Mouse (Mus musculus): ENCODE results near the gene Rgcc.

Rgcc gene

GRCm38 (mm10) chr14:79290683-79291425 lies 10.6 kb downstream of the Rgcc start:
- ChIA-PET POLR2A (interaction anchor here in 2 of 4 experiments (0.9 to 5.1 kb wide), 7 partner anchors 10 to 181 kb away, joined by 3 to 41 read pairs (median 5); partner anchors contain the start of gene Rgcc (in 2 of the 2)), CTCF (interaction anchor here in 3 of 4 experiments (0.6 to 1.4 kb wide), 5 partner anchors 11 to 318 kb away, joined by 3 to 5 read pairs (median 4); partner anchors contain the start of gene Rgcc (in 1 of the 3))

- ChIA-PET CTCF (interaction anchor here in 2 of 4 experiments (0.8 to 1.6 kb wide), 2 partner anchors 9 to 31 kb away, joined by 5 to 7 read pairs; no protein-coding TSS in a partner anchor), POLR2A (interaction anchor here in 2 of 4 experiments (0.9 to 5.1 kb wide), 6 partner anchors 11 to 180 kb away, joined by 3 to 41 read pairs (median 6); partner anchors contain the start of gene Rgcc (in 2 of the 2))
Measured at GRCm38 (mm10) chr14:79289909-79290308, 11.5 kb downstream of the Rgcc start.

GRCm38 (mm10) chr14:79288280-79288679 lies 13.2 kb downstream of the Rgcc start:
- CTCF ChIA-PET: interaction anchor here in 2 of 4 experiments (0.7 to 1.6 kb wide), 3 partner anchors 11 to 33 kb away, joined by 3 to 7 read pairs (median 3); no protein-coding TSS in a partner anchor
- POLR2A ChIA-PET: interaction anchor here in 1 of 4 experiments (0.7 to 5.1 kb wide), 4 partner anchors 12 to 23 kb away, joined by 3 to 41 read pairs (median 4); partner anchors contain the start of gene Rgcc

- CTCF ChIA-PET: interaction anchor here in 2 of 4 experiments (0.6 to 1.0 kb wide), 3 partner anchors 26 to 41 kb away, joined by 3 to 6 read pairs (median 4); no protein-coding TSS in a partner anchor
- POLR2A ChIA-PET: interaction anchor here in 3 of 4 experiments (1.0 to 3.7 kb wide), 10 partner anchors 10 to 147 kb away, joined by 3 to 37 read pairs (median 8); partner anchors contain the start of gene Rgcc (in 1 of the 3)
Measured at GRCm38 (mm10) chr14:79287251-79287863, 14.1 kb downstream of the Rgcc start.

GRCm38 (mm10) chr14:79285549-79285948 lies 15.9 kb downstream of the Rgcc start:
- ChIA-PET CTCF (interaction anchor here (0.6 to 1.0 kb wide), 4 partner anchors 10 to 88 kb away, joined by 3 to 9 read pairs (median 4); no protein-coding TSS in a partner anchor), POLR2A (interaction anchor here in 3 of 4 experiments (0.8 to 3.7 kb wide), 21 partner anchors 8 to 165 kb away, joined by 3 to 37 read pairs (median 6); partner anchors contain the start of gene Rgcc (in 3 of the 3))

GRCm38 (mm10) chr14:79284616-79285015 lies 16.8 kb downstream of the Rgcc start:
- ChIA-PET CTCF (no interaction called here), POLR2A (interaction anchor here in 2 of 4 experiments (0.9 to 3.7 kb wide), 9 partner anchors 9 to 165 kb away, joined by 3 to 37 read pairs (median 13); partner anchors contain the start of gene Rgcc (in 2 of the 2))

GRCm38 (mm10) chr14:79283952-79284351 lies 17.5 kb downstream of the Rgcc start:
- POLR2A ChIA-PET: interaction anchor here in 2 of 4 experiments (0.9 to 3.7 kb wide), 6 partner anchors 8 to 165 kb away, joined by 3 to 21 read pairs (median 4); partner anchors contain the start of gene Rgcc (in 1 of the 2)
- CTCF ChIA-PET: no interaction called here

- ChIA-PET CTCF (no interaction called here), POLR2A (interaction anchor here in 2 of 4 experiments (0.6 to 3.1 kb wide), 7 partner anchors 8 to 1138 kb away, joined by 3 to 11 read pairs (median 3); partner anchors contain the start of gene Rgcc (in 1 of the 2))
Measured at GRCm38 (mm10) chr14:79281894-79282553, 19.4 kb downstream of the Rgcc start.

- POLR2A ChIA-PET: interaction anchor here in 1 of 4 experiments (0.7 to 3.1 kb wide), 2 partner anchors 19 to 137 kb away, joined by 3 to 11 read pairs; no protein-coding TSS in a partner anchor
Measured at GRCm38 (mm10) chr14:79280456-79280855, 21.0 kb downstream of the Rgcc start.

GRCm38 (mm10) chr14:79279494-79279893 lies 22.0 kb downstream of the Rgcc start:
- ChIA-PET CTCF (no interaction called here), POLR2A (interaction anchor here in 3 of 4 experiments (1.0 to 5.2 kb wide), 4 partner anchors 22 to 308 kb away, joined by 3 to 34 read pairs (median 4); partner anchors contain the start of genes Rgcc (in 2 of the 3) and Sugt1 (in 1 of the 3))

More at GRCm38 (mm10) chr14:79280456-79280855, 21.0 kb downstream of the Rgcc start:
- CTCF ChIA-PET: no interaction called here

GRCm38 (mm10) chr14:79278927-79279326 lies 22.5 kb downstream of the Rgcc start:
- CTCF ChIA-PET: no interaction called here
- POLR2A ChIA-PET: interaction anchor here in 3 of 4 experiments (0.7 to 5.2 kb wide), 7 partner anchors 14 to 309 kb away, joined by 3 to 34 read pairs (median 4); partner anchors contain the start of genes Rgcc (in 2 of the 3) and Sugt1 (in 1 of the 3)

GRCm38 (mm10) chr14:79277922-79278321 lies 23.5 kb downstream of the Rgcc start:
- ChIA-PET CTCF (interaction anchor here in 2 of 4 experiments (1.1 to 1.5 kb wide), 2 partner anchors 33 to 43 kb away, joined by 3 to 4 read pairs; no protein-coding TSS in a partner anchor), POLR2A (interaction anchor here in 3 of 4 experiments (0.6 to 5.2 kb wide), 33 partner anchors 8 to 516 kb away, joined by 3 to 38 read pairs (median 6); partner anchors contain the start of genes Rgcc (in 3 of the 3) and Sugt1 (in 2 of the 3))

GRCm38 (mm10) chr14:79275870-79276395 lies 25.5 kb downstream of the Rgcc start:
- ChIA-PET POLR2A (interaction anchor here in 3 of 4 experiments (0.6 to 5.2 kb wide), 19 partner anchors 10 to 362 kb away, joined by 3 to 38 read pairs (median 4); partner anchors contain the start of gene Rgcc (in 2 of the 3)), CTCF (interaction anchor here in 2 of 4 experiments (0.6 kb wide), 2 partner anchors 9 to 758 kb away, joined by 4 to 9 read pairs; no protein-coding TSS in a partner anchor)

GRCm38 (mm10) chr14:79275441-79275840 lies 26.0 kb downstream of the Rgcc start:
- ChIA-PET POLR2A (interaction anchor here in 3 of 4 experiments (0.5 to 5.2 kb wide), 23 partner anchors 11 to 363 kb away, joined by 3 to 38 read pairs (median 4); partner anchors contain the start of gene Rgcc (in 2 of the 3)), CTCF (interaction anchor here in 2 of 4 experiments (0.6 kb wide), 2 partner anchors 10 to 757 kb away, joined by 4 to 9 read pairs; no protein-coding TSS in a partner anchor)

- ChIA-PET CTCF (interaction anchor here in 1 of 4 experiments (0.6 kb wide), 1 partner anchor 942 kb away, joined by 4 read pairs; no protein-coding TSS in a partner anchor), POLR2A (interaction anchor here in 3 of 4 experiments (0.5 to 5.2 kb wide), 7 partner anchors 9 to 541 kb away, joined by 3 to 37 read pairs (median 4); no protein-coding TSS in a partner anchor)
Measured at GRCm38 (mm10) chr14:79273697-79274477, 27.6 kb downstream of the Rgcc start.

GRCm38 (mm10) chr14:79272991-79273390 lies 28.5 kb downstream of the Rgcc start:
- POLR2A ChIA-PET: interaction anchor here in 1 of 4 experiments (1.2 to 1.7 kb wide), 2 partner anchors 16 to 27 kb away, joined by 3 to 7 read pairs; no protein-coding TSS in a partner anchor

More at GRCm38 (mm10) chr14:79272991-79273390, 28.5 kb downstream of the Rgcc start:
- CTCF ChIA-PET: no interaction called here

All from embryonic stem cell, embryonic (primary cell).